Mouse (Mus musculus) retina, adult 2 months (tissue): ENCODE data around the gene Zfp366.

Experiments
- DNase-seq: peaks from one replicate; pipeline ENCODE4 v3.0.0-alpha.2; 2012; ENCODE audit warnings: low read depth, low spot score

The Zfp366 gene

DNA sequence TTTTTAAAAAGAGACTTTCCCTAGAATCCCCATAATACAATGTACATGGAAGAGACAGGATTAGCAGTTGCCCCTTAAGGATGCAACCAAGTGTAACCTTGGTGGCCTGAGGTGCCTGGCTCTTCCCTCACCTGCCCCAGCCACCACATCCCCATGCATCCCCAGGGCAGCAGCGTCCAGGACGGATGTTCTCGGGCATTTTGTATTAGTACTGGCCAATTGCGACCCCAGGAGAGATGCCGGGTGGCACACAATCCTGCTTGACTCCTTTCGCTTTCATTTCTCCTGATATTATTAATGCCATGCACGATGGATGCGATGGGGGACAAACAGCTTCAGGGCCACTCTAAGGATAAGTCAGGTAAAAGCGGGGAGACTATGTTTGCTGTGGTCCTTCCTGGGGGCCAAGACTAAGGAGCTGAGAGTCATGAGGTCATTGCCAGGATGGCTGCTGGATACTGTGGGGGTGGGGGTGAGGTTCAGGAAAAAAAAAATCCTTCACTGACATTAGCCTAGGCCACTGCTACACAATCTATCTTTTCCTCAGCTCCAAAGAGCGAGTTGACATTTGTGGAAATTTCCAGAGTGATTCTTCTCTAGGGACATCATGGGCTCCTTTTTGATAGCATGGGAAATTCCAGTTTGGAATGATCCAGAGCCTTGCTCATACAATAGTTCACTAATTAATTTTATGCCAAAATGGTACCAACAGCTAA lies 1.7 kb downstream of the Zfp366 start:
- DNase-seq, result no peak

DNA sequence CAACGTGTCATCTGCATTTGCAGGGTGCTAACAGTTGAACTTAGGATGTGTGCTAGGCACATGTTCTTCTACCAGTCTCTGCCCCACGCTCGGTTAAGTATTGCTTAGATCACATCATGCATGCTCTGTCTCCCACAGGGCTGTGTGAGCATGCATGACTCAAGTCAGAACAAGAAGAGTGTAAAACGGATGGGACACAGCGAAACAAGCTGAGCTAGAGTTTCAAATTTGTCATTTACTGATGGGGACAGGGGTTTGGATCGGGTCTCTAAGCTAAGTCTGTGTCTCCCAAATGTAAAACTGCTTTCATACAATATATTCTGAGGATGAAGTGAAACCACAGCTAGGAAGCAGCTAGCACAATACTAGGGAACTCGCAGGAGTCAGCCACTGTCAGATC lies 2.2 kb downstream of the Zfp366 start:
- DNase-seq, result no peak

DNA sequence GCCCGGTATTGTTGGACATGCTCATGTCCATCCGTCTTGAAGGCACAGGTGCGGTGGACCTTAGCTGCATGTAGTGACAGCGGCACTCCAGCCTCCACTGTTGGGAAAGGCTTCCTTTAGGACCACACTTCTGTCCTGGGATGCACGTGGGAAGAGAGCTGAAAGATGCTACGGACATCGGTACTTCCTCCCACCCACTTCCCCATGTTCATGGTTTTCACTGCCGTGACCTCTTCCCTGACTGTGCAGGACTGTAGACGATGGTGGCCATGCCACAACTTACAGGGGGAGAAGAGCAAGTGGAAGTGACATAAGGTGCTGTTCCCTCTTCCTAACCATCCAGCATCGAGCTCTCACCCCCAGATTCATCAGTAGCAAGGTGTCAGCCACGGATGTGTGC lies 2.8 kb downstream of the Zfp366 start:
- no peak for DNase-seq

DNA sequence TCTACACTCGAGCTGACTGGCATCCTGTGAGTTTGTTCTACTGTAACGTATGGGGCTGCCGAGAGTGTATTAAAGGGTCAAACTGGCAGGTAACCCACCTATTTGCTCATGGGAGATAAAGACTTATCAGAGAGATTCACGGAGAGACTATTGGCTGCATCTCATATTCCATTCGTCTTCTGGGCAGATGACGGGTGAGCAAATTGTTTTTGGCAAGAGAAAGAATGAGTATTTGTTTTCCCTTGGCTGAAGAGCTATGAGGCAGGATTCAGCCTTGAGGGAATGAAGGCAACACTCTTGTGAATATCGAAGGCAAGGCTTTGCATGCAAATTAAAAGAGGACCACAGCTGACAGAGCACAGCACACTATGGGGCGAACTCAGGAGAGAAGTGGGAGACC lies 4.0 kb downstream of the Zfp366 start:
- no peak for DNase-seq

DNA sequence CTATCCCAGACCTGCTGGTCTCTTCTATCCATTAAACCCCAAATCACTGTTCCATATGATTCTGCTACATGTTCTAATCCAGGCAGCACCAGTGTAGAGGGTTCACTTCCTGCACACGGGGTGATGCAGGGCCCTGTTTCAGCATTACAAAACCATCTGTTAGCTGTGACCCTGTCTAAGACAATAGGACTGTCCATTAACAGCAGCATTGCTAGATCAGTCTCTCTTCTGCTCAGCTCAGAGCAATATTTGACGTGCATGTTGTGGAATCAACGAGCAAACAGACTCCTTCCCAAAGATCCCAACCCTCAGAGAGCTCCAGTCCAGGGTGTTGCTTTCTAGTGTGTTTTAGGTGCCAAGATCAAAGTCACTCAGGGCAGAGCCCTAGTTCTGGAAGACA lies 5.0 kb downstream of the Zfp366 start:
- DNase-seq, result no peak

DNA sequence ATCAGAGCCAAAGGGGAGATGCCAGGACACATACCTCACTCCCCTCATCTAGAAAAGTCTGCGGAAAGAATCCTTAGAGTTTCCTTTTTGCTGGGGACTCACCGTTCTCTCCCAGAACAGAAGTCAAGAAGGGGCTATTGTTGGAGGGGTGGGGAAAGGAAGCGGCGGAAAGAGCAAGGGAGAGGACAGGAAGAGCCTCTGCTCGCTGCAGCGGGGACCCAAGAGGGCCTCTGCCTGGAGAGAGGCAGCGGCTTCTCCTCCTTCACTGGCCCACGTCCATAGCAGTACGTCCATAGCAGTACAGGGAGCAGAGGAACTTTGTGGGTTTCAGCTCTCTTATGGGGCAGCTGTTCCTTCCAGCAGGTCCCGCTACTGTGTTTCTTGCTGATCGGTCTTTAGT lies 5.8 kb downstream of the Zfp366 start:
- DNase-seq, result no peak

DNA sequence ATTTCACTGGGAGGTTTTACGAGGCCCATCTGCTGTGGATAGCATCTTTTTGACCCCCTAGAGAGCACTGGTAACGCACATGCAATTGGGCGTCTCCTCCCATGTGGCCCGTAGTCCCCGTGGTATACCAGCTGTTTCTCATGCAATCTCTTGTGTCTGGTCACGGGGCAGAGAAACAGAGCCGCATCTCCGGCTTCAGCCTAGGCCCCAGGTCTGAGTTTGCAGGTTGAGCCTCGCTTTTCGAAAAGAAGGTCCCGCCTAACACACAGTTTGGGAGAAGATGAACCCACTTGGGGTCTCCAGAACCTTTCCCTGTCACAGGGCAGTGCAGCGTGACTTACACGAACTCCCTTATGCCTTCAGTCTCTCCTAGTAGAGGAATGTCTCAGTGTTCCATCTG lies 6.4 kb downstream of the Zfp366 start:
- no peak for DNase-seq

DNA sequence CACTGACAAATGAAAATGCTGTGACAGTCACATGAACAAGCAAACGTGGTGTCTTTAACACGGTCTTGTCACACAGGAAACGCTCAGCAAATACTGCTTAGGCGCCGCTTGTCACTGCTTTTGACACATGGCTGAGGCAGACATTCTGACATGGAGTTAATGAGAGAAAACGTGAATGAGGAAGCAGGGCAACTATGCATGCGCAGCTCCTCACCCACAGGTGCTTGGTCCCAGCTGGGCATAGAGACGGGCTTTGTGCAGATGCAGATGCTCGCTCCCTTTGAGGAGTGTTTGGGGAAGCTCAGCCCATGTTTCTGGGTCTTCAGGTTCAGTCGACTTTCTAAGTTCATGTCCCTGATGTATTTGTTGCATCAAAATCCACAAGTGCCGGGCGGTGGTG lies 11.7 kb downstream of the Zfp366 start:
- DNase-seq, result no peak

DNA sequence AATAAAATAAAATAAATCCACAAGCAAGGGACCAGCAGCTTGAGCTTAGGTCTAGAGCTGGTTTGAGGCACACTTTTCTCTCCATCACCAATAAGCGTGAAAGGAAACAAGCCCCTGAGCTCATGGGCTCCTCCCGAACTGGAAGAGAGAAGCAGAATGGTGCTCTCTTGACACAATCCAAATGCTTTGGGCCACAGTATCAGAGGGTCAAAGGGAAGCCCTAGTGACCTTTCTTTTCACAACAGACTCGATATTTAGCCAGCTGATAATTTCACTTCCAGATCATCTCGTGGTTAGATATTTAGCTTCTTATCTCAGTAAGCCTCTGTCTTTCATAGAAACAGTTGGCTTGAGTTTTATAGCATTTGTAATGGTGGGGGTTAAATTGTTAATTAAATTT lies 12.2 kb downstream of the Zfp366 start:
- no peak for DNase-seq

DNA sequence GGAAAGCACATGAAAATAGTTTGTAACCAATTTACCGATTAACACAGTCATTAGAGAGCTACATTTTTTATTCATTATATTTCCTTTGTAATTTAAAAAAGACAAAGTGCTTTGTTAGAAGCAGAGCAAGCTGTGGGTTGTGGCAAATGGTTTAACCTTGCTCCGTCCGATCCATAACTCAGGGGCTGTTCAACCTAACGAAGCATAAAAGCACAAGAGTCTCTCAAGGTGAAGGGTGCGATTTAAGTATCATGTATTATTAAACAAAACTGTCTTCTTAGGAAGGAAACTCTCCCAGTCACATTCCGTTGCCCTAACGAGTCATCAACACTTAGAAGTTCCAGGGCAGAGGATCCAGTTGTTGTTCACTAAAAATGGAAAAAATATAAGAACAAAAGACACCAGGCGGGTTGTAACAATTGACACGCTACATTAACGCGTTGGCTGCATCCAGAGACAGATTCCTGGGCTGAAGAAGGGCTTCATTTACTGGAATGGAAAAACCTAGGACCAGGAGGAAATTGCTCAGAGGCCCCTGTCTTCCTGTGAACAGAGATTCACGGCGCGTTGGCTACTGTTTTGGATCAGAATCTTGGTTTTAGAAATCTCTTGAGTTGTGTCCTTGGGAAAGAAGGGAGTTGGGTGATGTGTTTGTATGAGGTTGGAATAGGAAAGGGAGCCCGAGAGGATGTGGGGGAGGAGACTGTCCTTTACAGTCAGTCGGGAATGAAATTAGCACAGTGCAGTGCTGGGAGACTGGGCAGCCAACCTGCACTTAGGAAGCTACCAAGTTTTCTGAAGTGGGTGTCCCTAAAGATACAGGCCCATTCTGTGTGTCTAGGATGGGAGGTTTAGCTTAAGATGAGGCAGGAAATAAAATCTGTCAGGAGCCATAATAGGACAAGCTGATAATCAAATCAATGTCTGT lies 17.3 kb downstream of the Zfp366 start:
- DNase-seq, result no peak

DNA sequence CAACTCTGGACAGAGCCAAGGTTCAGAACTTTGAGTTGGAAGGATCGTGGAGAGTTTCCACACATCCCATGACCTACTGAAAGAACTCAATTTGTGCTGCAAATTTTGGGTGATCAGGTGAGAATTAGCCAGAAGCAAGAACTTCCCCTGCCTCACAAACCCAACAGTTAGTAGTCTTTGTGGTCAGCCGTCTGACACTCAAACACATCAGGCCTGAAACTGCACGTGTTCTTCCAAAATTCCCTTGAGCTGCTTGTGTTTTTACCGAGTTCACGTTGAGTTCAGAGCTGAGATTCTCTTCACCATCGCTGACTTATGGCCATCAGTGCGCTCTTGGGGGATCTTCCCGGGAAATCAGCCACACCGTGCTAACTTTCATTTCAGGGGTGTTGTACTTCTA lies 22.6 kb downstream of the Zfp366 start:
- DNase-seq, result no peak

DNA sequence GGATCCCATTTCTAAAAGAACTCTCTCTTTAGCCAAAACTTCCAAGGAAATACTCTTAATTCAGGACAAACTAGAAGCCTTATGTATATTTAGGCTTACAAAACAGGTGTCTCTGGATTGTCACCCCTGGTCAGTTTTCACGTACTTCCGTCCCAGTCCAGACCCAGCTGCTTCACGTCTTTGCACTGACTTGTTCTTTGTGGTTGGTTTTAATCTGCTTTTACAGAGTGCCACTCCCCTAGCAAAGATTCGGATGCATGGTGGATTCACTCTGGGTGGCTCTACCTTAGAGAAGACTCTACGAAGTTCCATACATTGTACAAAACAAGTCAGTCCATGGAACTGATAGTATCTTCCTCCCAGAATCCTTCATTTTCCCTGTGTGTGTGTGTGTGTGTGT lies 25.2 kb downstream of the Zfp366 start:
- DNase-seq, result no peak

DNA sequence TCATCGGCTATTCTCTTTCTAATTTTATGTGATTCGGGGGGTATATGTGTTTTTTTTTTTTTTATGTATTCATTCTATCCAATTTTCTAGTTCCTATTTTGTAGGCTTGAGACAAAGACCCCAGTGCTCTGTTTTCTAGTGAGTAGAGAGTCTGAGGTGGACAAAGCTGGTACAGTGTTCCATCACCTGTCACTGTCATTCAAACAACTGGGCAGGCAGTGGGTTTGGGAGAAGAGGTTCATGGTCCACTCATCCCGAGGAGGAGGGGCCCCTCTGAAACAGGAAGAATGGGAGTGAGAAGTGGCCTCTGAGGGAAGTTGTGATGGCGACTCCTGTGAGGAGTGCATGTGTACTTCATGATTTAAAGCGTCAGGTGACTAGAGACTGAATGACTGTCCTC lies 26.2 kb downstream of the Zfp366 start:
- no peak for DNase-seq

DNA sequence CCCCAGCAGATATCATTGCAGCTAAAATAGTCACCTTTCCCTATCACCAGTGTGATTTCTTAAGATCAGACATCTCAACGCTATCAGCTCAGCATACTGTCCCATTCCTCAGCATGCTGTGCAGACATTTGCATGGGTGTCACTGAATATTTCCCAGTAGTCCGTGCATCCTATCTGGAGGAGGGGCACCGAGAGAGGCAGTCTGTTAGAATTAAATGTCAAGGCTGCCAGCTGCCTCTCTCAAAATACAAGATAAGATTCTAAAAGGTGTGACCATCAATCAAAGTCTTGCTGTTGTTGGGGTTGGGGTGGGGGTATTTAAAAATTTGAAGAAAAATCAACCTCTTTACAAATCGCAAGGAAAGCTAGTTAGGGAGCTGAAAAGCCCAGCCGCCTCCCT lies 28.4 kb downstream of the Zfp366 start:
- no peak for DNase-seq

DNA sequence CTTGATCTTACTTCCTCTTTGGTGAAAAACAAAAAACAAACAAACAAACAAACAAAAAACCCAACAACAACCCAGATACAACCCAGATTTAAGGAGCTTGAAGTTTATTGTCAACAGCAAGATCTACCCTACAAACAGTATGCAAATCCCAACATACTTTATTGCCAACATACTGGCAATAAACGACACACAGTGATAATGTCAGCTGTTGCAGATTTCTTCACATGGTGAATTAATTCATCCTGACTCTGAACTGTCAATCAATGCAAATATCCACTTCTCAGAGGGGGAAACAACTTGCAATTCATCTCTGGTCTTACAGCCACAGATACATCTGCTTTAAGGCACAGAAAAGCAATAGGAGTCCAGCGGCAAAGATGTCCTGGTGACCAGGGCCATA lies 31.4 kb downstream of the Zfp366 start:
- no peak for DNase-seq

DNA sequence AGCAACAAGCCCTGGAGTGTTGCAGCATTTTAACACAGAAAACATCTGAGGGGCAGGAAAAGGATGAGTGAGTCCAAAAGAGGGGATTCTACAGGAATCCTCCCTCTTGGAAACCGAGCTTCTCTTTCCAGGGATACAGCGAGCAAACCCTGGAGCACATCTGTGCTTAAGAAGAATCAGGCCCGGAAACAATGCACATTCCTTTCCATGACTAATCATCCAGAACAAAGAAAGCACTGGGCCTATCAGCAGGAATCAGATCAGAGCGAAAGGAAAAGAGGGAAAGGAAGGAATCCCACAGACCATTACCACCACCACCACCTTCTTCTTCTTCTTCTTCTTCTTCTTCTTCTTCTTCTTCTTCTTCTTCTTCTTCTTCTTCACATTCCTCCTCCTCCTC lies 33.4 kb downstream of the Zfp366 start:
- no peak for DNase-seq

DNA sequence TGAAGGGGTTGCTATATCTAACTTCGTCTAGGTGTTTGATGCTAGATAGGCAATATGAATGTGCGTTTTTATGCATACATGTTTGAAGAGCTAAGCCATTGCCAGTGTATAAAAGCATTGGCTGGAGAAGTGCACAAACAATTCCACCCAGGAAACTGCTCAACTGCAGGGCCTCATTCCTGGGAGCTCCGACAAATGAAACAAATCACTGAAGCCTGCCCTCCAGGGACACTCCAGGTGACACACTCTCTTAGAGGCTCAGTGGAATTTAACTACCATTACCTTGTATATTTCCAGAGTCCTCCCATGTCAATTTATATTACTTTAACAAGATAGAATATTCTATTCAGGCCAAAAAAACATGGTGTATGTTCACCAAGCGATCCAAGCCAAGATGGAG lies 35.0 kb downstream of the Zfp366 start:
- no peak for DNase-seq

DNA sequence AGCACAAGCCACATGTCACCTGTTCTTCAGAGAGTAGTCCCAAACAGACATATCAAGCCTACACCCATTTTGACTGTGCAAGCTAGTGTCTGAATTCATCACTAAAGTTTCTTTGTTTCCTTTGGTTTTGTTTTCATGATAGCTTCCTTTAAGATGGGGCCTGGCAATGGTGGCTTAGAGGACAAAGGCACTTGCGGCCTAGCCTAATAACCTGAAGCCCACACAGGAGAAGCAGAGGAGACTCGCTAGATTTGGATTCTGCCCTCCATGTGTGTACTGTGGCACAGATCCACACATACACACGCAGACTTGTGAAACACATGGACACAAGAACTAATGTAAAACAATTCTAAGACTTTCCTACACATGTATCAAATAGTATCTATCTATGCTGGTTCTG lies 37.4 kb downstream of the Zfp366 start:
- DNase-seq, result no peak

DNA sequence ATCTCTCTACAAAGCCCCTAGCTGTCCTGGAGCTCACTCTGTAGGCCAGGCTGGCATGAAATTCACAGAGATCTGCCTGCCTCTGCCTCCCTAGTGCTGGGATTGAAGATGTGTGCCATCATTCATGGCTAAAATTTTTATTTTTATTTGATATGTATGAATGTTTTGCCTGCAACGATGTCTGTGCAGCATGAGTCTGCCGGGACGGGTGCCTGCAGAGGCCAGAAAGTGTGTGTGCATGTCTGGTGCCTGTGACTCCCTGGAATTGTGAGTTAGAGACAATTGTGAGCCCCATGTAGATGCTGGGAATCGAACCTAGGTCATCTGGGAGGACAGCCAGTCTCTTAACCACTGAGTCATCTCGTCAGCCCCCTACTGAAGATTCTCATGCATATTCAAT lies 37.9 kb downstream of the Zfp366 start:
- DNase-seq, result no peak

DNA sequence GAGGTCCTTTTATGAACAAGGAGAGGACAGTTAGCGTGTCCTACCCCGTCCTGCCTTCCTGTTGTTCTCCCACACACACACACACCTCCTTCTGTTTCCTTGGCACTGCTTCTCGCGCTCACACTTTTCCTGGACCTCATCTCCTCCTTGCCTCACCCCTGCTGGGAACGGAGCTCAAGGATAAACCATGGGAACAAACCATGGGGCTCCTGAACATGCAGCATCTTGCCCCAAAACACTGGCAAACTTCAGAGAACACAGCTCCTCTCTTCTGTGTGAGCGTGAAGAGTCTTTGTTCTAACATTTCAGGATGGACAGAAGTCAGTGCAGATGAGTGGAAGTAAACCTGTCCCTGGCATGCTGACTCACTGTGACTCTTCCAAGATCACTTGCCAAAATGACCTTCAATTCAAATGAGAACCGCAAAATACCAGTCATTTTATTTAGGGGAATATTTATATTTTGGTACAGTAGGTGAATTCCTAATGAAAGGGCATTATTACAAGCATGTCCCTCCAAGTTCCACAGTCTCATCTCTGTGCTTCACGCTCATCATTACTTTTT lies 38.8 kb downstream of the Zfp366 start:
- no peak for DNase-seq

DNA sequence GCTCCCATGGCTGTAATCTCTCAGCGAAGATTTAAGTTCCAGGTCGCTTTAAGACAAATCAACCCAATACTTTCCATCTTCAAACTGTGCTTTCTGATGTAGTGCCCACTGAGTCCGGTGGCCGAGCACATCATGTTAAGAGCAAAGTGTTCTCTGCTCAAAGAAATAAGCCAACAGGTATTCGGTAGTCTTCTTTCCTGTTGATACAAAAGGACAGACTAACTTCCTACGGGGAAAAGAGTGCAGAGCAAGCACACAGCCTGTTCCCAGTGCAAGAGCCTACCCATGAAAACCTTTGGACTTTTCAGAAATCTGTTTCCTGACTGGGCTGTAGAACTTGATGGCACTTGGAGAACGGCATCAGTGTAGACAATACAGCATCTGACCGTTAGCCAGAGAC lies 39.3 kb downstream of the Zfp366 start:
- no peak for DNase-seq

DNA sequence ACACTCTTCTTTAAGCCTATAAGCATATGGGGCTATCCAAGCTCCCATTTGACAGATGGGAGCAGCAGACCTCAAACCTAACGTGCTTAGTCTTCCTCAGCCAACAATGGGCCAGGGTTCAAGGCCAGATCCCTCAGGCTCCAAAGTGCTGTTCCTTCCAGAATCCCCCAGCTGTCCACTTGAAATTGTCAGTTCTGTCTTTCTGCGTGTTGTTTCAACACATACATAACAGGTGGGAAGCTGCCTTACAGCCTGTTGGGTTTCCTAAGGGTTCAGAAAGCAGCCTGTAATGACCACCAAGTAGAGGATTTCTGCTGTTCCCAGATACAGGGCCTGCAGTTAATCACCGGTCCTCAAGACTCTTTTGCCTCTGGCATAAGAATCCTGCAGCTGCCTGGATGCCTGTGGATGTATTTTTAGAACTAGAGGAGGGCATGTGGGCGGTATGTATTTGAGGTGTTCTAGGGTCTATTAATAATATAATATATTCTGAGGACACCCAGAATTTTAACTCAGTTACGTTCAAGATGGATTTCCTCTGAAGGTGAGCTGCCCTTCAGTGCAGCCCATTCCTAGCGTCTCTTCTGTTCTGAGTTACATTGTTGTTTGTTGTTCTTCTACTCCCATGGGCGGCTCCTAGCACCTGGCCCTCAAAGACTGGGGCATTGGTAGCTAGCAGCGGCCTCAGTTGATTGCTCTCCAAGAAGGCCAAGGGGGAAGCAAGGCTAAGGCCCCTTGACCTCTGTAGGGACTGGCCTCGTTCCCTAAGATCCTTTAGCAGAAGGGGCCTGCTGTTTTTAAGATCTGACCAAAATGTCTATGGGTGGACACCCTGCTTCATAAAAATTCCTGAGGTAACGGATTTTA lies 41.0 kb downstream of the Zfp366 start:
- no peak for DNase-seq
